Mouse (Mus musculus) liver, adult 2 months (tissue): ENCODE results near the gene Ciita.

Experiments used
- CTCF ChIP-seq: fragments of 200-500 bp; IDR thresholded peaks from 2 replicates; pipeline ENCODE4 v1.5.1; 2011; ENCODE audit warnings: low read depth, low read length, control low read depth
- POLR2A ChIP-seq: fragments of 200-500 bp; IDR thresholded peaks from 2 replicates; pipeline ENCODE4 v1.6.1; 2011; ENCODE audit warnings: low read length, control low read depth; ENCODE audit not compliant: insufficient read depth; ENCODE audit errors: extremely low read depth

DNA sequence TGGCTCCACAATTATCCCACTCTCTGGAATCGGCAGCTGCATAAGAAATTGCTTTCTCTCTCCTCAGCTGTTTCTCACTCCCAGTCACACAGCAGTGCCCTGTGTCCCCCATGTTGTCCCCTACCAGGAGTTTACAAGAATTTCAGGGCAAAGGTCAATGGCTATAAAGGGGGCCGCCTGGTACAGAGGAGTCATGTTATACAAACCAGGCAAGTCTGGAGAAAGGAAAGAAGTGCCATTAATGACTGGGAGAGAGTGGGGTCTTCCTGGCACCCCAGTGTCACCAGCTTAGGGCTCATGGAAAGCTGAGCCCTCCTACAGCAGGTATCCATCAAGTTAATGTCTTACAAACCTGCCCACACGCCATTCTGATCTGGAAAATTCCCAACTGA, 25.3 kb upstream of the Ciita start:
- no peak for TF ChIP-seq POLR2A
- TF ChIP-seq CTCF = no peak
